Mouse (Mus musculus): ENCODE measurements around the gene Psme3.

Psme3 gene

GRCm38 (mm10) chr11:101315665-101316500 lies at the start of gene Psme3:
Gene Psme3, plus strand, starts transcription at chr11:101316213.
- DNase-seq: peak; percentile 86 to 92

- no peak for DNase-seq
These were observed 46.4 kb upstream of the Psme3 start for GRCm38 (mm10) chr11:101269577-101270116.

- no peak for DNase-seq
These were observed 43.6 kb upstream of the Psme3 start for GRCm38 (mm10) chr11:101272446-101272845.

GRCm38 (mm10) chr11:101275309-101275708 lies 40.7 kb upstream of the Psme3 start:
- no peak for DNase-seq

GRCm38 (mm10) chr11:101276319-101277070 lies 39.5 kb upstream of the Psme3 start:
- no peak for DNase-seq

- peak; percentile 88 to 94 for DNase-seq
These were observed 38.4 kb upstream of the Psme3 start for GRCm38 (mm10) chr11:101277381-101278222.

- DNase-seq: peak; percentile 87 to 88
These were observed 37.5 kb upstream of the Psme3 start, which contains the start of the genes Cntd1 and Coa3 for GRCm38 (mm10) chr11:101278223-101279192. Gene Cntd1, plus strand, starts transcription at chr11:101279012. Gene Coa3, minus strand, starts transcription at chr11:101279114.

- DNase-seq: no peak
These were observed 36.8 kb upstream of the Psme3 start for GRCm38 (mm10) chr11:101279193-101279569.

GRCm38 (mm10) chr11:101280837-101281236 lies 35.2 kb upstream of the Psme3 start:
- DNase-seq: no peak

- no peak for DNase-seq
These were observed 33.1 kb upstream of the Psme3 start for GRCm38 (mm10) chr11:101282896-101283295.

GRCm38 (mm10) chr11:101283805-101284204 lies 32.2 kb upstream of the Psme3 start:
- peak in 1 of 2 experiments; percentile 86 for DNase-seq

GRCm38 (mm10) chr11:101287306-101287705 lies 28.7 kb upstream of the Psme3 start:
- DNase-seq: no peak

- no peak for DNase-seq
These were observed 24.8 kb upstream of the Psme3 start for GRCm38 (mm10) chr11:101291231-101291630.

- DNase-seq: no peak
These were observed 20.8 kb upstream of the Psme3 start for GRCm38 (mm10) chr11:101295191-101295590.

GRCm38 (mm10) chr11:101300881-101301280 lies 15.1 kb upstream of the Psme3 start:
- DNase-seq: no peak

GRCm38 (mm10) chr11:101301299-101302003 lies 14.6 kb upstream of the Psme3 start:
- no peak for DNase-seq

GRCm38 (mm10) chr11:101302004-101302798 lies 13.8 kb upstream of the Psme3 start, which contains the start of gene Becn1:
Gene Becn1, minus strand, starts transcription at chr11:101302286.
- DNase-seq: peak; percentile 95 to 97

- DNase-seq: no peak
These were observed 8.3 kb upstream of the Psme3 start for GRCm38 (mm10) chr11:101307744-101308143.

- DNase-seq: no peak
These were observed 4.9 kb upstream of the Psme3 start for GRCm38 (mm10) chr11:101311083-101311482.

- DNase-seq: no peak
These were observed 3.9 kb upstream of the Psme3 start for GRCm38 (mm10) chr11:101312150-101312549.
